Mouse (Mus musculus) testis, adult 10 weeks (tissue): ENCODE results near the gene Exoc3l4. TPM values are rescaled to one million over a fixed set of nuclear protein-coding genes. Genes with fewer than 3 reads are reported as not detected.

Experiments
- polyA plus RNA-seq: library from polyadenylated mRNA; stranded (reverse); fragments of 350-450 nt; fragmentation: Illumina TruSeq; extraction: RNeasy Lipid Tissue Mini Kit (QIAGEN cat#74804); gene quantifications from one replicate; pipeline ENCODE4 v1.2.3, GENCODE M21; 2014; ENCODE audit warnings: low read depth, low replicate concordance

Gene Exoc3l4
- 0.07 TPM for polyA plus RNA-seq

GRCm38 (mm10) chr12:111416921-111417779 is at the start of gene Exoc3l4:
Exoc3l4 (plus strand) TSS chr12:111417017.

GRCm38 (mm10) chr12:111377376-111377973 is 39.3 kb upstream of the Exoc3l4 start, which contains the start of gene Cdc42bpb:
Cdc42bpb (minus strand) TSS chr12:111377718.

GRCm38 (mm10) chr12:111406622-111407021 is 10.2 kb upstream of the Exoc3l4 start, which contains the start of gene Lbhd2:
Lbhd2 (plus strand) TSS chr12:111406809.

GRCm38 (mm10) chr12:111442309-111443010 is 25.6 kb downstream of the Exoc3l4 start, which contains the start of gene Tnfaip2:
Tnfaip2 (plus strand) TSS chr12:111442469.

Other genes with a start within 250 kb of the Exoc3l4 start
- gene 4930595D18Rik, start 232.5 kb upstream of the Exoc3l4 start, polyA plus RNA-seq: 0.76 TPM
- not detected for gene Amn, start 145.9 kb upstream of the Exoc3l4 start, polyA plus RNA-seq
- gene Cdc42bpb, start 39.3 kb upstream of the Exoc3l4 start, polyA plus RNA-seq: 3.5 TPM
- gene Lbhd2, start 10.2 kb upstream of the Exoc3l4 start, polyA plus RNA-seq: not detected
- 10.3 TPM for gene Tnfaip2, start 25.5 kb downstream of the Exoc3l4 start, polyA plus RNA-seq
- 0.87 TPM for gene Gm266, start 68.8 kb downstream of the Exoc3l4 start, polyA plus RNA-seq
- gene Eif5, start 121.0 kb downstream of the Exoc3l4 start, polyA plus RNA-seq: 1,310 TPM
- gene Mark3, start 157.5 kb downstream of the Exoc3l4 start, polyA plus RNA-seq: 92.5 TPM